Mouse (Mus musculus) midbrain, embryonic 13.5 days (tissue): ENCODE measurements around the gene Col1a1. TPM values are rescaled to one million over a fixed set of nuclear protein-coding genes. Genes with fewer than 3 reads are reported as not detected.
A peak's percentile ranks its signal among the peaks of the same experiment; 100 is the strongest.

ENCODE experiments used
- ATAC-seq: fragments of 200-750 bp; cut with Nextera tagmentation; 2 replicates; pipeline ENCODE4 v1.8.0; 2017; ENCODE audit warnings: mild to moderate bottlenecking, moderate TSS enrichment, moderate library complexity
- H3K27ac ChIP-seq: fragments of 300-500 bp; sonication (generic); 2 replicates; pipeline ENCODE4 v1.5.1; 2015; ENCODE audit warnings: inconsistent platforms, mild to moderate bottlenecking, moderate library complexity
- H3K27me3 ChIP-seq: fragments of 300-500 bp; sonication (generic); 2 replicates; pipeline ENCODE4 v1.6.1; 2015; ENCODE audit warnings: mild to moderate bottlenecking, inconsistent platforms
- H3K36me3 ChIP-seq: fragments of 300-500 bp; sonication (generic); 2 replicates; pipeline ENCODE4 v1.6.1; 2015; ENCODE audit warnings: mild to moderate bottlenecking, inconsistent platforms
- H3K4me1 ChIP-seq: fragments of 300-500 bp; sonication (generic); replicated peaks from 2 replicates; pipeline ENCODE4 v1.6.1; 2015; ENCODE audit warnings: inconsistent platforms
- H3K4me2 ChIP-seq: fragments of 300-500 bp; sonication (generic); replicated peaks from 2 replicates; pipeline ENCODE4 v1.6.1; 2015; ENCODE audit warnings: moderate library complexity, mild to moderate bottlenecking, inconsistent platforms
- H3K4me3 ChIP-seq: fragments of 300-500 bp; sonication (generic); replicated peaks from 2 replicates; pipeline ENCODE4 v1.5.1; 2015; ENCODE audit warnings: mild to moderate bottlenecking, inconsistent platforms
- H3K9ac ChIP-seq: fragments of 300-500 bp; sonication (generic); replicated peaks from 2 replicates; pipeline ENCODE4 v1.6.1; 2015; ENCODE audit warnings: mild to moderate bottlenecking, inconsistent platforms
- H3K9me3 ChIP-seq: fragments of 300-500 bp; sonication (generic); 2 replicates; pipeline ENCODE4 v1.6.1; 2016; ENCODE audit warnings: mild to moderate bottlenecking, inconsistent platforms
- WGBS: fragments of 180-500 bp; shearing (Covaris S2); methylation state at CpG from one replicate; pipeline ENCODE4 v1.1.7; 2015; 5-methylcytosine and 5-hydroxymethylcytosine counted together
- polyA plus RNA-seq: library from polyadenylated mRNA; unstranded; fragments of >200 nt; fragmentation: Nextera tagmentation; extraction: Ambion mirVana; gene quantifications from 2 replicates; pipeline ENCODE4 v1.2.1, GENCODE M21; 2015

Gene Col1a1
- polyA plus RNA-seq, 1 experiment from 2014 or later: 68.9 TPM

DNA sequence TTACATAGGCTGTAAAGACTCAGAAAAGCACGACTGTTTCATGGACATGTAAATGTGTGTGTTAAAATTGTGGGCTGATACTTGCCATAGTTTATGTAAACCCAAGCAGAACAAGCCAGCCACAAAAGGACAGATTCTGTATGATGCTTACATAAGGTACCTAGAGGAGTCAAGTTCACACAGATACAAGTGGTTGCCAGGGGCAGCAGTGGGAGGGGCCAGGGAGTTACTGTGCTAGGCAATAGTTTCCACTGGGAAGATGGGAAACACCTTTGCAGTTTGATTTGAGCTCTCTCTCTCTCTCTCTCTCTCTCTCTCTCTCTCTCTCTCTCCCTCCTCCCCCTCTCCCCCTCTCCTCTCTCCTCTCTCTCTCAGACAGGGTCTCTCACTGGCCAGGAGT is 49.1 kb downstream of the Col1a1 start:
- 49% methylated on average over 1 of the region's 1 CpGs for WGBS
- Histone ChIP-seq H3K9me3 (no peaks in the 10 kb centered on the region), H3K27ac (no peak overlapping the region), H3K4me1 (peaks cover 15% of the 10 kb centered on the region), H3K36me3 (no peaks in the 10 kb centered on the region), H3K4me2 (no peak overlapping the region), H3K4me3 (no peak overlapping the region), H3K27me3 (no peaks in the 10 kb centered on the region), H3K9ac (no peak overlapping the region)
- ATAC-seq: no peak

DNA sequence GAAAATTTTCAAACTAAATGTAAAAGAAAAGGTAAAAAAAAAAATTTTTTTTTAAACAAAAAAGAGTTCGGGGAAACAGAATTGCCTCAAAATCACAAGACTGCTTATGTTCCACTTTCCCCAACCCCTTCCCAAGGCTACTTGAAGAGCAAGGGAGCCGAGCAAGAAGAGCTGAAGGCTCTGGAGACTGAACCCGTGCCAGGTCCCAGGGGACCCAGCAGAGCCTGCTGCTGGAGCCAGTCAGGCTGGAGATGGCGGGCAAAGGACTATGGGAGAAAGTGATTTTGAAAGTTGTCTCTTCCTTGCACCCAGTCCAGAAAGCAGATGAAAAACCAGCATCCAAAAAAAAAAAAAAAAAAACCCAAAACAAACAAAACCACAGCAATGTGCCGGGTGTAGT is 49.8 kb downstream of the Col1a1 start:
- no peaks in the 10 kb centered on the region for H3K27me3 ChIP-seq
- H3K36me3 ChIP-seq: no peaks in the 10 kb centered on the region
- H3K4me1 ChIP-seq: peaks cover 21% of the 10 kb centered on the region
- no peak for ATAC-seq
- no peak overlapping the region for H3K4me2 ChIP-seq
- H3K4me3 ChIP-seq: no peak overlapping the region
- H3K9me3 ChIP-seq: no peaks in the 10 kb centered on the region
- no peak overlapping the region for H3K27ac ChIP-seq
- no peak overlapping the region for H3K9ac ChIP-seq
- 77% methylated on average over 5 of the region's 5 CpGs for WGBS

DNA sequence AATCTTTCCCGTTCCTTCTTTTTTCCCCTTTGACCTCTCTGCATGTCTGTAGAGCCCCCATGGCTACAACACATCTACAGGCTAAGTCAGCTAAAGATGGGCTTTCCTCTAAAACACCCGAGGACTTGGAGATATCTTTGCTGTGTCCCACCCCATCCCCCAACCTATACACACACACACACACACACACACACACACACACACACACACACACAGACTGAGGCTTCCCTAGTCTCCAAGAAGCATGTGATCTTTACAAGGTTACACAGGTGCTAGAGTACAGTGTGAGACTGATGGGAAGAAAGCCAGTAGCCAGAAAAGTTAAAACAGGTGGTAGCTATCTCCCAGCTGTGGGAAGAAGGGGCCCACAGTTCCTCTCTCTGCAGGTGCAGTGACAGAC is 50.4 kb downstream of the Col1a1 start:
- Histone ChIP-seq H3K4me2 (no peak overlapping the region), H3K9me3 (no peaks in the 10 kb centered on the region), H3K4me1 (peaks cover 21% of the 10 kb centered on the region), H3K36me3 (no peaks in the 10 kb centered on the region), H3K9ac (no peak overlapping the region), H3K27ac (no peak overlapping the region), H3K27me3 (no peaks in the 10 kb centered on the region), H3K4me3 (no peak overlapping the region)
- ATAC-seq: no peak
- 73% methylated on average over 2 of the region's 2 CpGs for WGBS

GRCm38 (mm10) chr11:94987341-94987740 is 51.3 kb downstream of the Col1a1 start:
- H3K4me3 ChIP-seq: no peak overlapping the region
- no peak for ATAC-seq
- peaks cover 26% of the 10 kb centered on the region for H3K4me1 ChIP-seq
- WGBS: 44% methylated on average over 6 of the region's 6 CpGs
- no peaks in the 10 kb centered on the region for H3K36me3 ChIP-seq
- no peak overlapping the region for H3K4me2 ChIP-seq
- no peaks in the 10 kb centered on the region for H3K27me3 ChIP-seq
- no peak overlapping the region for H3K27ac ChIP-seq
- no peak overlapping the region for H3K9ac ChIP-seq
- no peaks in the 10 kb centered on the region for H3K9me3 ChIP-seq

- Histone ChIP-seq H3K4me2 (no peak overlapping the region), H3K4me1 (peaks cover 31% of the 10 kb centered on the region), H3K27me3 (no peaks in the 10 kb centered on the region), H3K27ac (no peak overlapping the region), H3K36me3 (no peaks in the 10 kb centered on the region), H3K9me3 (no peaks in the 10 kb centered on the region), H3K9ac (no peak overlapping the region), H3K4me3 (no peak overlapping the region)
- no peak for ATAC-seq
- 77% methylated on average over 8 of the region's 8 CpGs for WGBS
These were observed 51.8 kb downstream of the Col1a1 start for GRCm38 (mm10) chr11:94987851-94988250.

DNA sequence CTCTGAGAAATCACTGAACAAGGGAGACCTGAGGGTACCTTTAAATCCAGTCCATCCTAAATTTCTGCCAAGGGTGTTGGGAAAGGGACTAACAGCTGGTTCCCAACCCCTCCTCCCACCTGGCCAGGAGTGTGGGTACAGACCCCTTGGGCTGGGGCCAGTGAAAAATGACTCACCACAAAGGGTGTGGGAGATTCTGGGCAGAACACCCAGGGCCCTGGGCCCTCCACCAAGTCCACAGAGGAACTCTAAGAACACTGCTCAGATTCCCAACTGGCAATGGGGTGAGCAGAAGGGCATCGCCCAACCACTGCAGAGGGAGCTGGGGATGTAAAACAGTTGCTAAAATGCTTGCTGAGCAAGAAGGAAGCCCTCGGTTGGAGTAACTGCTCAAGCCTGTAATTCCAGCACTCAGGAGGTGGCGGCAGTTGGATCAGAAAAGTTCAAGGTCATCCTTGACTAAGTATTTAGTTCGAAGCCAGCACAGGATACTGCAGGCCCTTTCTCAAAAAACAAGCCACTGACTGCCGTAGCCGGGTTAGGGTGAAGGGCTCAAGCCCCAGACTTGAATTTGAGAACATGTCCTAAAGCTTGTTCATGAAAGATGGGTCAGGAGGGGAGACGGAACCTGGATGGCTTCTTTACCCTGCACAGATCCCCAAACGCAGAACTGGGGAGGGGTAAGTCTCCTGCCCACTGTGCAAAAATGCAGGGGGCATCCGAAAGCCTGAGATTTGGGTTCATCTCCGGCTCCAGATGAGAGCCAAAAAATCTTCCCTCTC is 52.9 kb downstream of the Col1a1 start:
- Histone ChIP-seq H3K9me3 (no peaks in the 10 kb centered on the region), H3K4me2 (peak overlapping the region; percentile 99), H3K27ac (peak overlapping the region; percentile 95), H3K36me3 (no peaks in the 10 kb centered on the region), H3K27me3 (no peaks in the 10 kb centered on the region), H3K4me3 (peak overlapping the region; percentile 87), H3K9ac (peak overlapping the region; percentile 72), H3K4me1 (peaks cover 42% of the 10 kb centered on the region)
- ATAC-seq: no peak
- 21% methylated on average over 10 of the region's 10 CpGs for WGBS

- Histone ChIP-seq H3K27ac (peak overlapping the region; percentile 95), H3K4me2 (peak overlapping the region; percentile 99), H3K4me1 (peaks cover 48% of the 10 kb centered on the region), H3K27me3 (no peaks in the 10 kb centered on the region), H3K4me3 (peak overlapping the region; percentile 87), H3K36me3 (0 out of 2 replicates have a peak, but pooled peaks cover 2% of the 10 kb centered on the region), H3K9me3 (no peaks in the 10 kb centered on the region), H3K9ac (peak overlapping the region; percentile 72)
- WGBS: under 1% methylated on average over 12 of the region's 12 CpGs
- peak; percentile 66 for ATAC-seq
These were observed 53.6 kb downstream of the Col1a1 start for GRCm38 (mm10) chr11:94989562-94990017.

GRCm38 (mm10) chr11:94990102-94990748 is 54.2 kb downstream of the Col1a1 start:
- Histone ChIP-seq H3K27ac (peak overlapping the region; percentile 95), H3K9me3 (no peaks in the 10 kb centered on the region), H3K4me1 (peaks cover 55% of the 10 kb centered on the region), H3K4me3 (peak overlapping the region; percentile 87), H3K27me3 (no peaks in the 10 kb centered on the region), H3K4me2 (peak overlapping the region; percentile 99), H3K9ac (peak overlapping the region; percentile 98), H3K36me3 (0 out of 2 replicates have a peak, but pooled peaks cover 7% of the 10 kb centered on the region)
- ATAC-seq: no peak
- 41% methylated on average over 6 of the region's 6 CpGs for WGBS

- Histone ChIP-seq H3K36me3 (peaks cover 14% of the 10 kb centered on the region; the same call in 1 of the 2 replicates), H3K27ac (peak within 1 kb of the TSS; percentile 95), H3K9me3 (no peaks in the 10 kb centered on the region), H3K9ac (peak within 1 kb of the TSS; percentile 98), H3K4me3 (peak within 1 kb of the TSS; percentile 87), H3K4me1 (peaks cover 62% of the 10 kb centered on the region), H3K27me3 (no peaks in the 10 kb centered on the region), H3K4me2 (peak within 1 kb of the TSS; percentile 99)
- ATAC-seq: peak; percentile 86
- 0% methylated on average over 52 of the region's 69 CpGs for WGBS
These were observed 54.9 kb downstream of the Col1a1 start, which contains the start of gene Ppp1r9b for GRCm38 (mm10) chr11:94990749-94991577. Ppp1r9b (plus strand) TSS chr11:94991035.

GRCm38 (mm10) chr11:94991641-94992479 is 55.8 kb downstream of the Col1a1 start:
- Histone ChIP-seq H3K9me3 (no peaks in the 10 kb centered on the region), H3K36me3 (peaks cover 23% of the 10 kb centered on the region), H3K27ac (peak overlapping the region; percentile 95), H3K4me2 (peak overlapping the region; percentile 99), H3K4me3 (peak overlapping the region; percentile 87), H3K27me3 (no peaks in the 10 kb centered on the region), H3K9ac (peak overlapping the region; percentile 98), H3K4me1 (peaks cover 69% of the 10 kb centered on the region)
- ATAC-seq: peak; percentile 19
- under 1% methylated on average over 99 of the region's 99 CpGs for WGBS

- WGBS: 0% methylated on average over 20 of the region's 20 CpGs
- Histone ChIP-seq H3K4me1 (peaks cover 75% of the 10 kb centered on the region), H3K9me3 (no peaks in the 10 kb centered on the region), H3K36me3 (peaks cover 28% of the 10 kb centered on the region), H3K4me3 (peak overlapping the region; percentile 87), H3K27me3 (no peaks in the 10 kb centered on the region), H3K9ac (peak overlapping the region; percentile 98), H3K27ac (peak overlapping the region; percentile 95), H3K4me2 (peak overlapping the region; percentile 99)
- ATAC-seq: no peak
These were observed 56.4 kb downstream of the Col1a1 start for GRCm38 (mm10) chr11:94992480-94992753.
